Mouse (Mus musculus): ENCODE results near the gene Sod1.
"Not testable (repeated sequence)": the region's sequence is repeated elsewhere in the genome, so short reads cannot be mapped to it uniquely, and the experiment has no call there.

Gene Sod1

DNA sequence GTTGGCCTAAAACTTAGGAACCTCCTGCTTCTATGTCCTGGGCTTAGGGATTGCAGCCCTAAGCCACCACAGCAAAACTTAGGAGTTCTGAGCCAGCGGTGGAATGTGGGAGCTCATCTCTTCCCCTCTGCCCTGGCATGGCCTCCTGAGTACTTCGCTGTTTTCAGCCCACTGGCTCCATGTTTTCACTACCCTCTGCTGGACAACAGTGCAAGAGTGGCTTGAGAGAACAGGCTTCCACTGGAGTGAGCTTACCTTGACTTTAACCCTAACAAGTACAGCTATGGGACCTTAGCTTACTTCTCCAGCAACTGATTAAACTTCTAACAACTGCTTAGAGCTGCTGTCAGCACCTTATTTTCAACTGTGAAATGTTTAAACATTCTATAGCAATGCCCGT is 14.6 kb downstream of the Sod1 start:
- in situ Hi-C loops (cut with MboI; ENCODE audit: low pct_unique_long_range_greater_than_20kb in 1 of 2, low sequenced_read_pairs in 2 of 2, unreplicated experiment in 1 of 2): no loop called here

DNA sequence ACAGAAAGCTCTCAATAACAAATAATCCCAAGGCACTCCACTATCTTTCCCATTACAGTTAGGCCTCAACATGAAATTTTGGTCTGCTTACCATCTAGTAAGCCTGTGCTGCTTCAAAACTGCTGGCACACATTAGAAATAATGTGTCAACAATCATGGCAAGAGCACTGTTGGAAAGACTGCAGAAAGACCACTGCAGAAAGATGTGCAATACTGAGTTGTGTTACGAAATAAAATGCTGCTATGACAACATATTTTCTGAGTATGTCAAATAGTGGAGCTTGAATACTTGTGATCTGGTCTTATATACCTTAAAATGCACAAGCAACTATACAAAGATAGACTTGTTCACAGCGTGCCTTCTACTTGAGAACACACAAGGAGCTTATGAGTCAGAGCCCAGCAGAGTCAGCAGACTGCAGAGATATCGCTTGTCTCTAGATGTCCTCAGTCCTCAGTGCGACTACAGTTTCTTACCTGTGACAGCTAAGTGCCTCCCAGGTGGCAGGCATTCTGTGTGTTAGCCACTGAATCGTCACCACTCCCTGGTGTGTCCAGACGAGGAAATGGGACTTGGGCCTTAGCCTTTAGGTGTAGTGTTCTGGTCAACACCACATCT is 18.7 kb downstream of the Sod1 start:
- in situ Hi-C loops (cut with MboI; ENCODE audit: low pct_unique_long_range_greater_than_20kb in 1 of 2, low sequenced_read_pairs in 2 of 2, unreplicated experiment in 1 of 2): no loop called here

DNA sequence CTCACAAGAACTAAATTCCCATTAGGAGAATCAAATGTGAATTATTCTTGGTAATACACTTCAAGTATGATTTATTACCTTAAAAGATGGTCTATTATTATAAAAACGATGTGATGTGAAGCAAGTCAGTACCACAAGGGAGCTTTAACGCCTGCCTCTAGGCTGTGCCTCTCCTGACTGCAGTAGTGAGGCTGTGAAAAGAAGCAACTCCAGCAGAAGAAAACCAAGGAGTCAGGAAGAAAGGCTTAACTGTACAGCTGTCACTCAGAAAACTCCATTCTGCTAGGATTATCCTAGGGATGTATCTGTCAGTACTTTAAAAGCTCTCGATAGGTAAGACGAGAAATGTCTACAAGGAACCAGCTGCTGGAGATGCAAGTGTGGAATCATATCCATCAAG is 21.3 kb downstream of the Sod1 start:
- in situ Hi-C loops (cut with MboI; ENCODE audit: low pct_unique_long_range_greater_than_20kb in 1 of 2, low sequenced_read_pairs in 2 of 2, unreplicated experiment in 1 of 2): no loop called here

DNA sequence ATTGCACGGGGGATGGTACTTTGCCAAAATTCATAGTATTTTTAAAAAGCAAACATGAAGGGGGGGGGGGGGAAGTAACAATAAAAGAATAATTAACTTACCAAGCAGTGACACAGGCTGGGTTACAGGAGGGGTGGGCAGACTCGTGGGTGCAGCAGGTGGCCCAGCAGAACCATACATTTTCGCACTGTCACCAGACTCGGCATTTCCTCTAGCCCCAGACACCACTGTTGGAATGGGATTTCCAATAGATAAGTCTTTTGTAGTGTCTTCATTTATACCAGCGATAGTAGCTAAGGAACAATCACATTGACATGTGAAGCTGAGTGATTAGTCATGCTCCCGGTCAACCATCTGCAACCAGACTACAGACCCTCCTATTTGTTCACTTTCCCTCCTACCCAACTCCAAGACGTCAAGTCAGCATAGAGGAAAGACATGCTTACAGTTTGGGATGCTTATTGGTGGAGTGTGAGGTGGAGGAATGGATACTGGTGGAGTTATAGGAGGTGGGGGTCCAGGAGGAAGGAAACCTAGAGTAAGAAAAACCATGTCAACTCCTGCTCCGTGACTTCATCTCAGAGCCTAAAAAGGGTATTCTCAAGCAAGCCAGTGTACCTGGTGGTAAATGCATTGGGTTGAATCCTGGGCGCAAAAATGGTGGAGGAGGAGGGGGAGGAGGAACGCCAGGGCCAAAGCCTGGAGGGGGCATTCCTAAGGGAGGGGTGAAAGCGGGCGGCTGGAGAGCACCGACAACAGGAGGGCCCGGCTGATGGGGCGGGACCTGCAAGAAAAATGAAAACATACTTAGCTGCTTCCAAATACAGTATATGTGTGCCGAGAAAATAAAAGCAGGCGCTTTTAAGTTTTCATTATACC is 22.1 kb downstream of the Sod1 start:
- in situ Hi-C loops (cut with MboI; ENCODE audit: low pct_unique_long_range_greater_than_20kb in 1 of 2, low sequenced_read_pairs in 2 of 2, unreplicated experiment in 1 of 2): no loop called here

DNA sequence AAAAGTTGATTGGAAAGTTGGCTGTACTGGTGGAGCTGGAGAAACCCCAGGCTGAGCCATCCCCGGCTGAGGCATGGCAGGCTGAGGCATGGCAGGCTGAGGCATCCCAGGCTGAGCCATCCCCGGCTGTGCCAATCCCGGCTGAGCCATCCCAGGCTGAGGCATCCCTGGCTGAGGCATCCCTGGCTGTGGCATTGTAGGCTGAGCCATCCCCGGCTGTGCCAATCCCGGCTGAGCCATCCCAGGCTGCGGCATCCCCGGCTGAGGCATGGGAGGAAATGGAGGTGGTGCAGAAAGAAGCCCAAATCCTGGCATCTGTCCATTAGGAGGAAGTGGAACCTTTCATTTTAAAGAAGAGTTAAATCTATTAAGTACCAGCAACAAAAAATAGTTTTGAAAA is 29.5 kb downstream of the Sod1 start:
- in situ Hi-C loops (cut with MboI; ENCODE audit: low pct_unique_long_range_greater_than_20kb in 1 of 2, low sequenced_read_pairs in 2 of 2, unreplicated experiment in 1 of 2): no loop called here

DNA sequence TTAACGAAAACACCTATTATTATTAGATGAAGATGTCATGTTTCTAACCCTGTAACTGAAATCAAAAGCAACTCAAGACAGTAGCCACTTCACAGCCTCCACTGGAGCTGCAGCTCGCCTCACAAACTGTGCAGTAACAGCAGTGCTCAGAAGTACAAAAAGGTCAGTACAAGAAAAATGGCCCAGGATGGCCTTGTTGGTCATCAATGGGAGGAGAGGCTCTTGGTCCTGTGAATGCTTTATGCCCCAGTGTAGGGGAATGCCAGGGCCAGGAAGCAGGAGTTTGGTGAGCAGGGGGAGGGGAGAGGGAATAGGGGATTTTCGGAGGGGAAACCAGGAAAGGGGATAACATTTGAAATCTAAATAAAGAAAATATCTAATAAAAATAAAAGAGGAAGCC is 30.7 kb downstream of the Sod1 start:
- in situ Hi-C loops (cut with MboI; ENCODE audit: low pct_unique_long_range_greater_than_20kb in 1 of 2, low sequenced_read_pairs in 2 of 2, unreplicated experiment in 1 of 2): not testable (repeated sequence)

DNA sequence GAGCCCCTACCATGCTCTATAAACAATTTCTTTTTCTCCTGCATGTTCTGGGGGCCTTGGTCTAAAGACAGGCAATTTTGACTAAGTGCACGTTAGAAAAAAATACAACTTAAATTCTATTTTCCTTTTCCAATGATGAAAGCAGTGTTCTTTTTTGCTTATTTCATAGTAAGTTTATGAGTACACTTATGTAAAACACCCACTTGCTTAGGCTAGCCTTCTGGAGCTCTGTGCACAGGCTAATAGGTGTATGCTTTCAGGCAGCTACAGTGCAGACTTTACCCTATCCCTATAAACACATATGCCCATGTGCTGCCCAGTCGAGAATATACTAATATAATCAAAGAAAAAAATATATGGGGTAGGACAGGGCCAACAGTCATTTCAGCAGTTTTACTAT is 32.0 kb downstream of the Sod1 start:
- in situ Hi-C loops (cut with MboI; ENCODE audit: low pct_unique_long_range_greater_than_20kb in 1 of 2, low sequenced_read_pairs in 2 of 2, unreplicated experiment in 1 of 2): no loop called here

DNA sequence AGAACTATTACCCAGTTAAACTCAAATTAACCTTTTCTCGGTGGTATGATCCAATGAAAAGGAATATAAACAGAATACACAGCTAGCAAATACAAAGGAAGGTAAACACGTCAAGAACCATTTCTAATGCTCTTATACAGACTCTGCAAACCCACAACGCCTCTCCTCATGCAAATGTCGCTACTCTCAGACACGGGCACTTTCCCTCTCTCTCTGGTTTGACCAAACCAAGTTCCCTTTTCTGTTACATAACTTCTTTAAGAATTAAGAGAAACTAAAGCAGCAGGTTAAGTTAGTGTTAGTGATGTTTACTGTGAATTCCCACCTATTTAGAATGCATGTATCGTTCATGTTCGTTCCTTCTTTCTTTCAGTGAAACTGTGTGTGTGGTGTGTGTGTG is 38.4 kb downstream of the Sod1 start:
- in situ Hi-C loops (cut with MboI; ENCODE audit: low pct_unique_long_range_greater_than_20kb in 1 of 2, low sequenced_read_pairs in 2 of 2, unreplicated experiment in 1 of 2): no loop called here

DNA sequence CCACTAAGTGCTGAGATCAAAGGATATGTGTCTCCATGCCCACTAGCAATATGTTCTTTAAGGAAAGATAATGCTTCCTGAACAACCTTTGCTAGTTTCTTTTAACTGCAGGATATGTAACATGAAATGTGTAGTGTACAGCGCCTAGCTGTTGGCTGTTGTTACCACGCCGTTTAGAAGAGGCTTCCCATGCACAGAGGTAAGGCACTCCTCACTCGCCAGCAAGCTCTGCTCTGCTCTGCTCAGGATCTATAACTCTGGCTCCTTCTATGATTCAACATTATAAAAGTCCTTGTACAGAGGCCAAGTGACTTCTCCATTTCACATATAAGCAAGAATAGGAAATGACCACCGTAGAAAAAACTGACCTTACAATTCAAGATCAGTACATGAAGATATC is 39.1 kb downstream of the Sod1 start:
- in situ Hi-C loops (cut with MboI; ENCODE audit: low pct_unique_long_range_greater_than_20kb in 1 of 2, low sequenced_read_pairs in 2 of 2, unreplicated experiment in 1 of 2): no loop called here

DNA sequence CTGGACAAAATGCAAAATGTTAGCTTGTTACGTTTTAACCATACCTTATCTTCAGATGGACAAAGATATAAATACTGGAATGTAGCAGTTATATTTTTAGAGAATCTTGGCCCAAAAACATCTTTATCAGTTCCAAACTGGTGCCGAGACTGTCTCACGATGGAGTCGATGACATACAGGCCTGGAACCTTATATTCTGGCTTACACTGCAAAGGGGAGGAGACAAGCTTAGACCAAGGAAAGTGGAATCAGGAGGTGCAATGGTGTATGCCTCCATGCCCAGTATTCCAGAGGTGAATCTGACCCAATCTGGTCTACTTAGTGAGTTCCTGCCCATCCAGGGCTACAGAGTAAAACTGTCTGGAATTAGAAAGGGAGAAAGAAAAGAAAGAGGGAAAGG is 39.5 kb downstream of the Sod1 start:
- in situ Hi-C loops (cut with MboI; ENCODE audit: low pct_unique_long_range_greater_than_20kb in 1 of 2, low sequenced_read_pairs in 2 of 2, unreplicated experiment in 1 of 2): no loop called here

DNA sequence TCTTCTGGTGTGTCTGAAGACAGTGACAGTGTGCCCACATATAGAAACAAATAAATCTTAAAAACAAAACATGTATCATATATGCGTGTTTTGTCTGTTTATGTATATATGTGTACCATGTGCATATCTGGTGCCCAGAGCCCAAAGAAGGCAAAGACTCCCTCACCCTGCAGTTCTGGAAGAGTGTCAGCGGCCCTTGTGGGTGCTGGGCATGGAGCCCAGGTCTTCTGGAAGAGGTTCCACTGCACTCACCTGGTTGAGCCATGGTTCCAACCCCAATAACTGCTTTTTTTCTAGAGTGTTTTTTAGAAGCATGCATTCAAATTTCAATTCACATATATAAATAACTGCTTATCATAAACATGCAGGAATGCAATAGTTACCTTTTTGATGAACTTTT is 41.2 kb downstream of the Sod1 start:
- in situ Hi-C loops (cut with MboI; ENCODE audit: low pct_unique_long_range_greater_than_20kb in 1 of 2, low sequenced_read_pairs in 2 of 2, unreplicated experiment in 1 of 2): no loop called here

DNA sequence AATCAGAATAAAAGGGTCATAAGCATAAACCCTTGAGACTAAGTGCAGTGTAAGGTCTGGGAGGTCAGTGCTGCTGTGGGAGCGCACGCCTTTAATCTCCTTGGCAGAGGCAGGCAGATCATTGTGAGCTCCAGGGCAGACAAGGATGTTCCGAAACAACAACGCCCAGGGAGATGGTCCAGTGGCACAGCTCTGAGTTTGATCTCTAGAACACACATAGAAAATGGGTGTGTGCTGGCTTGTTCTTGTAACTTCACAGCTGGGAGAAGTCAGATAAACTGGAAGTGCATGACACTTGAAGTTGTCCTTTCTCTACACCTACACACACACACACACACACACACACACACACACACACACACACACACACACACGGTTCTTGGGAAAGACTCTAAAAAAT is 43.5 kb downstream of the Sod1 start:
- in situ Hi-C loops (cut with MboI; ENCODE audit: low pct_unique_long_range_greater_than_20kb in 1 of 2, low sequenced_read_pairs in 2 of 2, unreplicated experiment in 1 of 2): no loop called here

DNA sequence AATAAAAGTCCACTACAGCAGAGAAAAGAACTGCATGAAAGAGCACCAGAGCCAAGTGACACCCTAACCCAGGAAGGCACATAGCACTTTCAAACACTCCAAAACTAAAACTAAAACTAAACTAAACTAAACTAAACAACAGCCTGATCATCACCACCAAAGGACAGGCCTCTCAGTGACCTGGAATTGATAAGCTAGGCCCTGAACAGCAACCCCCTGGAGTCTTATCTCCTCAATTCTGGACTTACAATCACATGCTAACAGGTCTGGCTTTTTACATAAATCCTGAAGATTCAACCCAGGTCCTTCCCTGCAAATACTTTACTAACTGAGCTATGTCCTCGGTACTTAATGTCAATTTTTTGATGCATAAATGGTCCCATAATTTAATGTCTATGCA is 44.6 kb downstream of the Sod1 start:
- in situ Hi-C loops (cut with MboI; ENCODE audit: low pct_unique_long_range_greater_than_20kb in 1 of 2, low sequenced_read_pairs in 2 of 2, unreplicated experiment in 1 of 2): no loop called here

DNA sequence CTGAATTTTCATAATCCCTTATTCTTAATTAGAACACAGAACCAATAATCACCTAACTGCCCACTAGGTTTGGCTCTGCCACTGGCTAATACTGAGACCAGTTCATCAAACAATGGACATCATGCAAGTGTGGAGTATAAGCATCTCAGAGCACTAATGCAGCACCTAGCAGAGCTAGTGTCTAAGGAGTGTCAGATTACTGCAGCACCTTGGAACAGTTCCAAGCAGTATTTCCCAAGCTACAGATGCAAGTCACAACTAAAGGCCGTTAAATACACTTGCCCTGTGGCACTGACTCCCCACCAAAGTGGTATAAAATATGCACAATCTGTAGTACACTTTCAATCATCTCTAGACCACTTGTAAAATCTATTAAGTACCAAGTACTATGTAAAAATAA is 46.0 kb downstream of the Sod1 start:
- in situ Hi-C loops (cut with MboI; ENCODE audit: low pct_unique_long_range_greater_than_20kb in 1 of 2, low sequenced_read_pairs in 2 of 2, unreplicated experiment in 1 of 2): no loop called here

DNA sequence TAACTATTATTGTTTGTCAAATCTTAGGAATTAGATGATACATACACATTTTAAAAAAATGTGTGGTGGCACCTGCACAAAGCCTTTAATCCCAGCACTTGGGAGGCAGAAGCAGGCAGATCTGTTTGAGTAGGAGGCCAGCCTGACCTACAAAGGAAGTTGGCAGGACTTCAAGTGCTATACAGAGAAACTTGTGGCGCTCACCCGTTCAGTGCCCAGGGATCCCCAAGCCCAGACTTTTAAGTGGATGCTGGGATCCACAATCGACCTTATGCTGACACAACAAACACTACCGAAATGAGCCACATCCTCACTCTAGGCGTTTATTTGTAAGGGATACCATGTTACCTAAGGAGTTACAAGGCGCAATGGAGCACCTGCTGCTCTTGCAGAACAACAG is 55.0 kb downstream of the Sod1 start:
- in situ Hi-C loops (cut with MboI; ENCODE audit: low pct_unique_long_range_greater_than_20kb in 1 of 2, low sequenced_read_pairs in 2 of 2, unreplicated experiment in 1 of 2): no loop called here
